Mouse (Mus musculus) B cell, adult 2 months (primary cell): Measurements from ENCODE around the gene Gphn.

ENCODE experiments used
- DNase-seq, 2 experiments: peaks; one replicate each; pipeline ENCODE4 v3.0.0; 2022

The Gphn gene

DNA sequence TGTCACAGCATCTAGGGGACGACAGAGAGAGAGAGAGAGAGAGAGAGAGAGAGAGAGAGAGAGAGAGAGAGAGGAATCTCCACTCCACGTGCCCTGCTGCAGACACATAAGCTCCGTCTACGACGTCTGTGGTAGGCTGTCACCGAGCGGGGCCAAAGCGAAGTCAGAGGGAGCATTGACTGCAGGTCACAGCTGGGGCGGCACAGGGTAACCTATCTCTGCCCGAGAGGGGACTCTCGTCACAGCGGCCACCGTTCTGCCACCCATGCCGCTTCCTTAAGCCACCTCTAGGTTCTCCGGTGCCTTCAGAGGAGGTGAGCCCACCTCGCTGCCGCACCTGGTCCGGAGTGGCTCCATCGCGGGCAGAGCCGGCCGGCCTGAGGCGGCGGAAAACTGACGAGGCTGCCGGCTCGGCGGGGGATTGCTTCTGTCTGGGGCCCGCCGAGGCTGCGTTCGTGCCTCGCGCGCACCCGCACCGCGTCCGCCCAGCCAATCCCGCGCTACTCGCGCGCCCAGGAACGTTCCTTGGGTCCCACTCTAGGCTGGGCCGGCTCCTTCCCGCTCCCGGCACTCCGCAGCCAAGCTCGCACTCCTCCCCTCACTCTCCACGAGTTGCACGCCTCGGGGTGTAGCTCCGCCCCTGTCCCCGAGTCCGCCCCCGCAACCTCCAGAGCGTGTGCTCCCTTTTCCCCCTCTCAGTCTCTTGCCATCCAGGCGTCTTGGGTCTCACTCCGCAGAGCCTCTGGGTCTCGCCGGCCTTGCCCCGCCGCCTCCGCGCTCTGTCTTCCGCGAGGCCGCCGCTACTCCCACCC lies at the start of gene Gphn:
Gphn (plus strand) TSS at position 673 of the 812 bp plus-strand sequence.
- peak; percentile 80 to 86 for DNase-seq

DNA sequence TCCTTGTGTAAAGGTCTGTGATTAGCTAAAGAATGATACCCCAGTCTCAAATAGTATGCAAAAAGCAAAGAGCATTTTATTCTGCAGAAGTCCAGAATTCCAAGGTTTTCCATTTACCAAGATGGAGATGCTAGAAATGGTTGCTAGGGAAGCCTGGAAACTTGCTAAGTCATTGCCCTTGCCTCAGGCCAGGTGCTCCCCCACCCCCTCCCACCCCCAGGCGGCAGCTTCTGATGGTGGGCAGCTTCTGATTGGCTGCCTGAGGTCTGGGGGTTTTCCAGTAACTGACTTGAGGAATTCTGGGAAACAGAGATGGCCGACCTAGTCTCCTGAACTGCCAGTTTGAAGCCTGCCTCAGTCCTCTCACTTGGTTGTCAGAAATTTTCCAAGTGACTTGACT lies 44.7 kb upstream of the Gphn start:
- DNase-seq, result no peak

- DNase-seq, result no peak
Observed at GRCm38 (mm10) chr12:78193942-78194341, 32.2 kb upstream of the Gphn start, which contains the start of gene Gm6657. Gene Gm6657, plus strand, starts transcription at chr12:78194242.

GRCm38 (mm10) chr12:78195368-78195767 lies 30.8 kb upstream of the Gphn start:
- no peak for DNase-seq

DNA sequence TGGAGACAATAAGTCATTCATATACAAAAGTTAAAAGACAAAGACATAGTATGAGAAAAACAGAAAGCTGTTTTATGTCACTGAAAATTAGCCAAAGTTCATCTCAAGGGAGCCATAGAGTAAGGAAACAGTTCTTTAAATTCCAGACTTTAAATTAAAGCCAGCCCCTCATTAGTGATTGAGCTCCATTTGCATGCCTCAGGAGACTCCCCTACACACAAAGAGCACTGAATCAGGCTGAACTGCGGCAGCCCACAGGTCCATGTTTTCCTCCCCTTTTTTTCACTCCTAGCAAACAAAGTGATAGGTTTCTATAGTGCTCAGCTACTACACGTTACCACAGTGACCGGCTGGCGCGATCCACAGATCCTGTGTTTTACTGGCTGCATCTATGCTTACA lies 22.5 kb upstream of the Gphn start:
- no peak for DNase-seq

DNA sequence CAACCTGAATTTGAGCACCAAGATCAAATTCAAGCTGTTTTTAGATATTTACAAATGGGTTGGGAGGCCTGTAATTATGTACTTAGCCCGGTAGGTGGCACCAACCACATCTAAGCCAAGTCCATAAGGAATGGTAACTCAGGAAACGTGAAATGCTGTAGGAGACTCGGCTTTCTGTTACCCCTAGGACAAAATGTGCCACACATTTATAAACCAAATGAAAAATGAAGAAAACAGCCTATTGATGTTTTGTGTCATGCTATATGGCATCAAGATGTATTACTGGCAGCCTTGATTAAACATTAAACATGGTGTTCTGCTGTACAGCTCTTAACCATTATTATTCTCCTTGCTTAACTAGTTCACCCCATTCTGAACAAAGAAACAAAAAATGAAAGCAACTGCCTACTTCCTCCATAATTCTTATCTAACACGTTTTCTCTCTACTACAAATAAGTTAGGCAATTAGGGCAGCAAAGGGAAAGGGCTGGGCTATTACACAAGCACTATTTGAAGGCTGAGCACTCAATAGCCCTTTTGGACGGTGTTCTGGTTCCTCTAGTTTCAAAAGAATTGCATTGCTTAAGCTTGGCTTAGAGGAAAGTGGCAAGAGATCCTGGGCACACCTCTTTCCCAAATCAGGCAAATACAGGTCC lies 20.1 kb upstream of the Gphn start:
- DNase-seq, result peak; percentile 66 to 67

DNA sequence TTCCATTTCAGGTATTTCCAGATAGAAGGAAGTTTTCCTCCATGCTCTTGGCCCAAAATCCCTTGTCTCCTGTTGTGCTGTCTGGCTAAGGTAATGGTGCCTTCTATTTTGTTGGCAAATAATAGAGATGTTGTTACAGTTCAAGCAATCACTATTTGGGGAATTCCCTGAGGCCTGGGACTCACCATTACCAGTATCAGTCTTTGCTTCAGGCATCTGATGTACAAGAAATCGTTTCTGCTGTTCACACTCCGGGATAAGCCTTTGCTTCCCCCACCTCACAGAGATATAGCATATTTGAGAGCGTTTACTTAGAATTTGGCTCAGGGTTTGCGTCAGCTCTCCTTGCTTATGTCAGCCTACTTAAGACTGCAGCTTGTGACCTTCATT lies 19.6 kb upstream of the Gphn start:
- DNase-seq, result no peak

DNA sequence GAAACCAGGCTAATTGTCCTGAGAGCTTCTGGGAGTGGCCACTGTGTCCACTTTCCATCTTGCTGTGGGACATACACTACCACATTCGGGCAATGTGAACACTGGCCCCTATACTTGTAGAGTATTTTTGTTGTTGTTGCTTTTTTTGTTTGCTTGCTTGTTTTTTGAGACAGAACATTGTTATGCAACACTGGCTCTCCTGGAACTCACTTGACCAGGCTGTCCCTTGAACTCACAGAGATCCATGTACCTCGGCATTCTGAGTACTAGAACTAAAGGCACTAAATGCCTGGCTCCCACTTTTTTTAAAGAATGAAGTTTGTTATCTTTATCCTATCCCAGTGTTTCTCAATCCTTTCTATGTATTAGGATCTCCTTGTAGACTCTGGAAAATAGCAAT lies 16.3 kb upstream of the Gphn start:
- no peak for DNase-seq

- no peak for DNase-seq
Observed at GRCm38 (mm10) chr12:78215490-78215889, 10.7 kb upstream of the Gphn start.

DNA sequence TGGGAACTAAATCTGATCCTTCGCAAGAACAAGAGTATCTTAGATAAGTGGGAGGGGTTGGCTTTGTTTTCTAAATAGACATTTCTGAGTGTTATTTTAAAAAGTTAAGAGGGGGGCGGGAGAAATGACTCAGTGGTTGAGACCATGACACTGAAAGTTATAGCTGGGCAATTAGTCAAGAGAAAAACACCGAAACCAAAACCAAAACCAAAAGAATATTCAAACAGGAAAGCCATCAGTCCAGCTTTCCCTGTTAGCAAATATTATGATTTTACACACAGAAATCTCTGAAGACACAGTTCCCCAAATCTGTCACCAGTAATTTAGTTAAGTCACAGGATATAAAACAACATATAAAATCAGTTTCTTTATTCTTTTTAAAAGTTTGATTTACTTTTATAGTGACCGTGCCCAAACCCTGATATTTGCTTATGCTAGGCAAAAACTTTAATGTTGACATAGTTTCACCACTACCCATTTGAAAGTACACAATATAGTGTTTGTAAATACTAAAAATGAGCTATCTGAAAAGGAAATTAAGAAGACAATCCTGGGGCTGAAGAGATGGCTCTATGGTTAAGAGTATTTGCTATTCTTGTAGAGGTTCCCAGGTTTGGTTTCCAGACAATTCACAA lies 6.9 kb upstream of the Gphn start:
- DNase-seq, result peak in 1 of 2 experiments; percentile 22

DNA sequence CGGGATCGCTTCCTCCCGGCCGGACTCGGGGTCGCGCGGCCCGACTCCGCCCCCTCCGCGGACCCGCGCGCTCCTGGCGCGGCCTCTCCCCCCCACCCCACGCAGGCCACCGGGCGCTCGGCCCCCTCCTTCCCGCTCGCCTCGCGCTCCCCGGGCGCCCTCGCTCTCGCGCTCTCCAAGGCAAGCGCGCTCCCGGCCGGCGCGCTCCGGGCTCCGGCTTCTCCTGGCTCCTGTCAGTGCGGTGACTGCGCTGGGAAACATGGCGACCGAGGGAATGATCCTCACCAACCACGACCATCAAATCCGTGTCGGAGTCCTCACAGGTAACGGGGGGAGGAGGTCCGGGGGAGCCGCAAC lies 318 bp downstream of the Gphn start:
- no peak for DNase-seq

- DNase-seq, result peak; percentile 44 to 50
Observed at GRCm38 (mm10) chr12:78227021-78227932, 1.1 kb downstream of the Gphn start.

DNA sequence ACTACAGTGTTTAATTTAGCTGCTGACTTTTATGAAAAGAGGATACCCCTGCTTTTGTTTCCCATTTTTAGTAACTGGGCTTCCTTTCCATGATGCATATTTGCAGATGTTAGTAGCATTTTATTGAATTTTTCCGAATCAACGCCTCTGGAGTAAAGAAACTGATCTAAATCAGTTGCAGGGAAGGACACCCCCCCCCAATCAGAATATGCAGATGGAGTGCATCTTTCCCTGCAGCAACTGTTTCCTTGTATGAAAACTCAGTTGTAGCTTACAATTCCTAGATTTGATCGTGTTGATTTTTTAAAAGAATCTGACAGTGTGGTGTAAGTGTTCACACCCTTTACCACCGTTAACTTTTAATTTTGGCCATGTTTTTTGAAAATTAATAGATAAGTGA lies 2.0 kb downstream of the Gphn start:
- DNase-seq, result no peak

- DNase-seq, result no peak
Observed at GRCm38 (mm10) chr12:78232560-78232959, 6.4 kb downstream of the Gphn start.

DNA sequence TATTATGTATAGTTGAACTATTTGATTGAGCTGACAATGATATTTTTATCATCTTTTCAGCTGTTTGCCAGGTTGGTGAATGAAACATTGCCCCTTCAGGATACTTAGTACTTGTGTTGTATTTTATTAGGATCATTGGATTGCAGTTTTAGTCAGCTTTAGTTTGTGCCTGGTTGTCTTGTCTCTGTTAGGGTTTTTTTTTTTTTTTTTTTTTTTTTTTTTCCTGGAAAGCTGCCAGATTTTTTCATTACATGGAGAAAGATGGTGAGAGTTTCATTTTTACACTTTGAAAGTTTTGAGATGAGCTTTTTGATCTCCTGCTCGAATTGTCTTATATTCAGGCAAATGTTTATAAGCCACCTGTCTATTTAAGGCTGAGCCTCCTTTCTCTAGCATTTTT lies 22.2 kb downstream of the Gphn start:
- no peak for DNase-seq

- DNase-seq, result no peak
Observed at GRCm38 (mm10) chr12:78249151-78249550, 23.0 kb downstream of the Gphn start.

DNA sequence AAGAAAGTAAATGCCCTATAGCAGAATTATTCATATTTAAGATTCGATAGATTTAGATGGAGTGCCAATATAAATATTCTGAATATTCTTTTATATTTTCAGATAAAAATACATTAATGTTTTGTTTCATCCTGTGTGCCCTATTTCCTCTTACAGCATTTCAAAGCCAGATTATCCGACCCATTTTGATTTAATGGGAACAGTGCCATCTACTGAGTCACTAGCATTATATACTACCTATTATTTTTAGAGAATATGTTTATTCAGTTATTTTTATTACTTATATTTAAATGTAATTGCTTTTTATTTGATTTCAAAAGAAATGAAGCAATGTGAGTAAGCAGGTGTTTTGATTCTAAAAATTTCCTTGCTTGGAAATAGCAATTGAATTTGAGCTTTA lies 51.2 kb downstream of the Gphn start:
- DNase-seq, result no peak

DNA sequence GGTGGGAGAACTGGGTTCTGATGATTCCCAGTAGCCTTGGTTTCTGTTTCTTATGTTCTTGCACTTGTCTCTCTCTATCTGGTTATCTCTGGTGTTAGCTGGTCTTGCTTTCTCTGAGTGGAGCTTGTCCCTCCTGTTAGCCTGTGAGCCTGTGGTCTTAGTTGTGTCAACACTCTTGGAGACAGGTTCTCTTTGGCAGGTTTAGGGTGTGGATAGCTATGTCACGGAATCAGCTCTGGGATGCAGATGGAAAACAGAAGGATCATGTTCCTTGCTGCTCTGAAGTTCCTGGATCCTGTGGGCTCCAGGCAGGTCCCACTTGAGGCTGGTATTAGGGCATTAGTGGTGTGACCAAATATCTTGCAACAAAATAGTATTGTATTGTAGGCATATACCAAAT lies 64.2 kb downstream of the Gphn start:
- DNase-seq, result no peak

DNA sequence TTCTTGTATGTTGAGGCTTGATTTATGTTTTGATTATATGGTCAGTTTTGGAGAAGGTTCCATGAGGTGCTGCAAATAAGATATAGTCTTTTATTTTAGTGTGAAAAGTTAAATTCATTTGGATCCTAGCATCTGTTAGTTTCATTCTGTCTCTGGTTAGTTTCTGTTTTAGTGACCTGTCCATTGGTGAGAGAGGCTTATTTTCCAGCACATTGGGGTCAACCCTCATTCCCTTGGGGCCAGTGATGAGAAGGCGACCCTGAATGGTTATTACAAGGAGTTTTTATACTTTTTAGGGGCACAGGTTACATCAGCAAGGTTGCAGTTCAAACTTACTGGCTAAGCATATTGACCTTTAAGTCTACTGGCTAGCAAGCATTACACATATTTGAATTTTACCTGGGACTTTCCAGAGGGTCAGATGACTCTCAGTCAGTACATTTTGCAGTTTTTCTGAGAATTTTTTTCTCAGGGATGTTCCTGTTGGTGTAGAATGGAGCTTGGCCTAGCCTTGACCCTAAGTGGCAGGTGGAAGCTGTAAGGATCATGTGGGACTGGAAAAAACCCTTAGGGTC lies 72.7 kb downstream of the Gphn start:
- peak in 1 of 2 experiments; percentile 6 for DNase-seq

DNA sequence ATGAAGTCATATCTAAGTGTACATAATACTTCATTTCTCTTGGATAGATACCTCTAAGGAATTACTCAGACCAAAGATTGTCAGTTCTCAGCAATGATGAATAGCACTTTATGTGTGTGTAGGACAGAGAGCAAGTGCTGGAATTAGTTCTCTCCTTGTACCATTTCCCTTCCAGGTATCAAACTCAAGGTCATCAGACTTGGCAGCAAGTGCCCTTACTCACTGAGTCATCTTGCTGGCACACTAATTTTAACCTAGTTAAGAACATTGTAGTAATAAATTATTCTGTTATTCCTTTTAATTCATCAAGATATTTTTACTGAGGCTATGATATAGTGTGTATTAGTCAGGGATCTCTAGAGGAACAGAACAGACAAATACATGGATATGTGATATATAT lies 88.9 kb downstream of the Gphn start:
- no peak for DNase-seq

DNA sequence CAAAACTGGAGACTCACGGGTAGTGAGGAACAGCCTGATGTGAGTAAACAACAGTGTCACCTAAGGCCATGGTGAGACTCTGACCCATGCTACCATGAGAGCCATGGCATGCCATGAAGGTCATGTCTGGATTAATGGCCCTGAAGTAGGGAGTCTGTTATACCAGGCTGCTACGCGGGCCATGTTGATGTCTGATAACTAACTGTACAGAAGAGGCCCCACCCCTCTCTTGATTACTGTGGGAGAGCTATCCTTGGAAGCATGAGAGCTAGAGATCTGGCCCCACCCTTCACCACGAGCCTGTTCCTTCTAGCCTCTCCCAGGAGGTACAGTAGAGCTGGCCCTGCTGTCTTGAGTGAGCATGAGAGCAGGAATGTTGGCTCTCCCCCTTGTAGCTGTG lies 101.8 kb downstream of the Gphn start:
- DNase-seq, result no peak

- DNase-seq, result peak; percentile 42 to 48
Observed at GRCm38 (mm10) chr12:78332107-78332506, 105.9 kb downstream of the Gphn start.

- DNase-seq, result no peak
Observed at GRCm38 (mm10) chr12:78356472-78356871, 130.3 kb downstream of the Gphn start.
